14 mouse cellular contexts compared by ENCODE assay signal in genomic region chr8:92723947-92724346, GRCm38 (mm10). TPM values are rescaled to one million over a fixed set of nuclear protein-coding genes. Genes with fewer than 3 reads are reported as not detected.
A peak's percentile ranks its signal among the peaks of the same experiment; 100 is the strongest.
DNase-seq lines count a peak whose midpoint lies in the region; ATAC-seq lines count a peak whose summit lies in the region.
"Had no signal": no experiment of that assay in that cellular context is flagged by ENCODE, and none has a peak within 500 bp of the region (broad histone marks: within the 10 kb centered on the region; RNA-seq: fewer than 3 reads in every experiment).

No protein-coding gene starts in this region.

- peak; percentile 44 for DNase-seq in gastrocnemius, adult 18-20 months (ENCODE audit: low spot score)
- no peak for DNase-seq in gastrocnemius, postnatal 4 days (ENCODE audit: low spot score in 2 of 2)
- DNase-seq in R1 (ENCODE audit: low read depth, low spot score) = peak; percentile 18
- DNase-seq in heart, adult 18-20 months = peak; percentile 56 to 70
- DNase-seq in hindbrain, embryonic 11.5 days (ENCODE audit: low spot score) = peak; percentile 43
- DNase-seq in left cerebral cortex, adult 9 months (ENCODE audit: low spot score in 2 of 2) = no peak
- DNase-seq in cerebellum, postnatal 25 days = no peak
- no peak for DNase-seq in urinary bladder, postnatal 25 days (ENCODE audit: low spot score)
- DNase-seq: cerebellum, adult 11-12 months had no signal

- H3K9me3 ChIP-seq in hindbrain, embryonic 11.5 days (ENCODE audit: control insufficient read depth, low read length) = no peaks in the 10 kb centered on the region
- H3K9me3 ChIP-seq: stomach, embryonic 15.5 days had no signal

- no peaks in the 10 kb centered on the region for H3K36me3 ChIP-seq in hindbrain, embryonic 11.5 days (ENCODE audit: control insufficient read depth, insufficient read depth, low read length)
- H3K36me3 ChIP-seq: stomach, embryonic 15.5 days had no signal

- peak overlapping the region; percentile 51; the same call in 1 of the 2 replicates for H3K27ac ChIP-seq in hindbrain, embryonic 11.5 days (ENCODE audit: low read depth, low read length)
- H3K27ac ChIP-seq: kidney, postnatal 0 days; left cerebral cortex, adult 2 months; liver, embryonic 14.5 days; stomach, embryonic 15.5 days had no signal

- peak; percentile 65 for ATAC-seq in hindbrain, embryonic 11.5 days (ENCODE audit: low FRiP score)

- H3K4me3 ChIP-seq in hindbrain, embryonic 11.5 days (ENCODE audit: low read depth, low read length) = no peak overlapping the region
- H3K4me3 ChIP-seq: left cerebral cortex, adult 2 months; stomach, embryonic 15.5 days had no signal

- peaks cover 6% of the 10 kb centered on the region; the same call in 1 of the 2 replicates for H3K4me1 ChIP-seq in hindbrain, embryonic 11.5 days (replicated peaks; ENCODE audit: control insufficient read depth, insufficient read depth, low read length)
- H3K4me1 ChIP-seq: stomach, embryonic 15.5 days had no signal

- no peak overlapping the region for H3K9ac ChIP-seq in hindbrain, embryonic 11.5 days (ENCODE audit: low read depth, low read length)
- H3K9ac ChIP-seq: liver, embryonic 14.5 days; stomach, embryonic 15.5 days had no signal

- H3K27me3 ChIP-seq in hindbrain, embryonic 11.5 days (ENCODE audit: control insufficient read depth, insufficient read depth, low read length) = no peaks in the 10 kb centered on the region

- WGBS in hindbrain, embryonic 11.5 days = 36% methylated on average over 7 of the region's 7 CpGs

- H3K4me2 ChIP-seq in hindbrain, embryonic 11.5 days (replicated peaks; ENCODE audit: low read depth, low read length) = no peak overlapping the region
- H3K4me2 ChIP-seq: stomach, embryonic 15.5 days had no signal

RNA-seq across cellular contexts. Expression of gene Irx6, which starts 49.9 kb away (rescaled TPM):
- not detected for total RNA-seq in gastrocnemius, adult 18-20 months (2021)
- total RNA-seq in gastrocnemius, postnatal 4 days (2021) = not detected
- not detected for total RNA-seq in heart, adult 18-20 months (2021)
- polyA plus RNA-seq in hindbrain, embryonic 11.5 days (2014; fragmentation: Nextera tagmentation; extraction: Ambion mirVana) = 0.69 and 0.71 TPM in 2 replicates
- total RNA-seq: adrenal gland, postnatal 10 days had no signal

Comparison
In these comparisons a context has a peak if more than half of its experiments do, and no peak if none do; other contexts are left out.
1. DNase-seq: peak in gastrocnemius, adult 18-20 months (single experiment), R1 (single experiment), heart, adult 18-20 months (2 of 2) and hindbrain, embryonic 11.5 days (single experiment); none in gastrocnemius, postnatal 4 days (0 of 2), left cerebral cortex, adult 9 months (0 of 2), cerebellum, postnatal 25 days (0 of 2) and urinary bladder, postnatal 25 days (single experiment).